Mouse (Mus musculus) liver, adult 2 months (tissue): ENCODE measurements at regions not wholly inside any gene's neighbourhood (a gene's known extent, or its start where the extent isn't known, plus 50 kb on each side); places are given as distances from the start of the nearest gene placed in this dataset.
"Not testable (repeated sequence)": the region's sequence is repeated elsewhere in the genome, so short reads cannot be mapped to it uniquely, and the experiment has no call there.

Experiments used
- DNase-seq: peaks from one replicate; pipeline ENCODE4 v3.0.0-alpha.2; 2011; ENCODE audit warnings: low read depth, low spot score; ENCODE audit errors: extremely low read depth
- H3K27ac ChIP-seq: fragments of 200-500 bp; replicated peaks from 2 replicates; pipeline ENCODE4 v1.5.1; 2012; ENCODE audit warnings: low read depth, mild to moderate bottlenecking, control low read depth, inconsistent platforms, low read length; ENCODE audit not compliant: insufficient read depth
- H3K27me3 ChIP-seq: fragments of 200-500 bp; 2 replicates; pipeline ENCODE4 v1.6.1; 2012; ENCODE audit warnings: mild to moderate bottlenecking, moderate library complexity, low read length, inconsistent platforms; ENCODE audit not compliant: control insufficient read depth, insufficient read depth
- H3K36me3 ChIP-seq: fragments of 200-500 bp; 2 replicates; pipeline ENCODE4 v1.6.1; 2012; ENCODE audit warnings: low read length, inconsistent platforms; ENCODE audit not compliant: control insufficient read depth, insufficient read depth
- H3K4me1 ChIP-seq: fragments of 200-500 bp; 2 replicates; pipeline ENCODE4 v1.6.1; 2011; ENCODE audit warnings: low read length; ENCODE audit not compliant: control insufficient read depth, insufficient read depth
- H3K4me3 ChIP-seq: fragments of 200-500 bp; 2 replicates; pipeline ENCODE4 v1.5.1; 2011; ENCODE audit warnings: low read depth, mild to moderate bottlenecking, control low read depth, low read length, moderate library complexity; ENCODE audit not compliant: insufficient read depth
- H3K79me2 ChIP-seq: fragments of 200-500 bp; 2 replicates; pipeline ENCODE4 v1.6.1; 2012; ENCODE audit warnings: inconsistent platforms, mild to moderate bottlenecking, low read length, moderate library complexity; ENCODE audit not compliant: control insufficient read depth, insufficient read depth
- H3K9ac ChIP-seq: fragments of 200-500 bp; 2 replicates; pipeline ENCODE4 v1.6.1; 2012; ENCODE audit warnings: low read depth, mild to moderate bottlenecking, control low read depth, inconsistent platforms, low read length
- CTCF ChIP-seq: fragments of 200-500 bp; IDR thresholded peaks from 2 replicates; pipeline ENCODE4 v1.5.1; 2011; ENCODE audit warnings: low read depth, low read length, control low read depth
- POLR2A ChIP-seq: fragments of 200-500 bp; IDR thresholded peaks from 2 replicates; pipeline ENCODE4 v1.6.1; 2011; ENCODE audit warnings: low read length, control low read depth; ENCODE audit not compliant: insufficient read depth; ENCODE audit errors: extremely low read depth
- WGBS: fragments of 180-500 bp; shearing (Covaris S2); methylation state at CpG from one replicate; pipeline ENCODE4 v1.1.7; 2018; 5-methylcytosine and 5-hydroxymethylcytosine counted together

- TF ChIP-seq POLR2A (no peak), CTCF (no peak)
- Histone ChIP-seq H3K27me3 (no peaks in the 10 kb centered on the region; the same call in 1 of the 2 replicates), H3K4me3 (no peak overlapping the region), H3K4me1 (no peaks in the 10 kb centered on the region), H3K9ac (no peak overlapping the region), H3K27ac (no peak overlapping the region), H3K36me3 (no peaks in the 10 kb centered on the region), H3K79me2 (no peaks in the 10 kb centered on the region)
- WGBS = 76% methylated on average over 2 of the region's 2 CpGs
- no peak for DNase-seq
These were observed 284.8 kb upstream of the Tex13c3 start for GRCm38 (mm10) chrX:19765946-19766345.

GRCm38 (mm10) chrX:19751491-19751890 is 270.4 kb upstream of the Tex13c3 start:
- H3K27ac ChIP-seq, H3K79me2 ChIP-seq, H3K9ac ChIP-seq, H3K4me3 ChIP-seq, DNase-seq, H3K36me3 ChIP-seq, H3K27me3 ChIP-seq, H3K4me1 ChIP-seq: not testable (repeated sequence)
- WGBS = 56% methylated on average over 2 of the region's 2 CpGs

GRCm38 (mm10) chrX:19708971-19709370 is 227.9 kb upstream of the Tex13c3 start:
- not testable (repeated sequence) for H3K9ac ChIP-seq, H3K4me1 ChIP-seq, H3K4me3 ChIP-seq, H3K27me3 ChIP-seq, DNase-seq, H3K79me2 ChIP-seq, H3K27ac ChIP-seq, H3K36me3 ChIP-seq
- WGBS = 81% methylated on average over 1 of the region's 1 CpGs

- no peaks in the 10 kb centered on the region for H3K79me2 ChIP-seq
- no peaks in the 10 kb centered on the region for H3K27me3 ChIP-seq
- H3K9ac ChIP-seq = no peak overlapping the region
- no peaks in the 10 kb centered on the region for H3K4me1 ChIP-seq
- TF ChIP-seq POLR2A = no peak
- TF ChIP-seq CTCF = no peak
- WGBS = 27% methylated on average over 3 of the region's 3 CpGs
- H3K27ac ChIP-seq = no peak overlapping the region
- H3K4me3 ChIP-seq = no peak overlapping the region
- no peaks in the 10 kb centered on the region for H3K36me3 ChIP-seq
- DNase-seq = peak; percentile 87
These were observed 221.4 kb upstream of the Tex13c3 start for GRCm38 (mm10) chrX:19702548-19702947.

GRCm38 (mm10) chrX:19700284-19700683 is 219.2 kb upstream of the Tex13c3 start:
- 81% methylated on average over 2 of the region's 2 CpGs for WGBS
- Histone ChIP-seq H3K4me1 (no peaks in the 10 kb centered on the region), H3K27ac (no peak overlapping the region), H3K36me3 (no peaks in the 10 kb centered on the region), H3K27me3 (no peaks in the 10 kb centered on the region), H3K4me3 (no peak overlapping the region), H3K9ac (no peak overlapping the region), H3K79me2 (no peaks in the 10 kb centered on the region)
- no peak for TF ChIP-seq CTCF
- TF ChIP-seq POLR2A = no peak
- peak; percentile 19 for DNase-seq

GRCm38 (mm10) chrX:19687499-19687898 is 206.4 kb upstream of the Tex13c3 start:
- H3K4me1 ChIP-seq = no peaks in the 10 kb centered on the region
- H3K9ac ChIP-seq = no peak overlapping the region
- no peak for DNase-seq
- no peak for TF ChIP-seq POLR2A
- TF ChIP-seq CTCF = no peak
- no peak overlapping the region for H3K4me3 ChIP-seq
- H3K36me3 ChIP-seq = no peaks in the 10 kb centered on the region
- no peaks in the 10 kb centered on the region for H3K27me3 ChIP-seq
- 76% methylated on average over 1 of the region's 1 CpGs for WGBS
- no peaks in the 10 kb centered on the region for H3K79me2 ChIP-seq
- H3K27ac ChIP-seq = no peak overlapping the region
